Mouse (Mus musculus) testis, adult 2 months (tissue): ENCODE results near the gene Srsf5. TPM values are rescaled to one million over a fixed set of nuclear protein-coding genes. Genes with fewer than 3 reads are reported as not detected.

Experiments used
- H3K27ac ChIP-seq: fragments of 200-500 bp; 2 replicates; pipeline ENCODE4 v1.5.1; 2012; ENCODE audit warnings: low read depth, low read length; ENCODE audit not compliant: control insufficient read depth, insufficient read depth
- H3K27me3 ChIP-seq: fragments of 200-500 bp; 2 replicates; pipeline ENCODE4 v1.6.1; 2012; ENCODE audit warnings: mild to moderate bottlenecking, low read length, moderate library complexity; ENCODE audit not compliant: control insufficient read depth, insufficient read depth
- H3K36me3 ChIP-seq: fragments of 200-500 bp; 2 replicates; pipeline ENCODE4 v1.6.1; 2012; ENCODE audit warnings: mild to moderate bottlenecking, low read length; ENCODE audit not compliant: control insufficient read depth, insufficient read depth
- H3K4me1 ChIP-seq: fragments of 200-500 bp; 2 replicates; pipeline ENCODE4 v1.6.1; 2012; ENCODE audit warnings: low read length; ENCODE audit not compliant: control insufficient read depth, insufficient read depth
- H3K4me3 ChIP-seq: fragments of 200-500 bp; 2 replicates; pipeline ENCODE4 v1.5.1; 2012; ENCODE audit warnings: low read depth, mild to moderate bottlenecking, low read length, moderate library complexity, mixed read lengths; ENCODE audit not compliant: control insufficient read depth
- CTCF ChIP-seq: fragments of 200-500 bp; IDR thresholded peaks from 2 replicates; pipeline ENCODE4 v1.5.1; 2012; ENCODE audit warnings: low read depth, mild to moderate bottlenecking, inconsistent platforms, low read length, moderate library complexity; ENCODE audit not compliant: control insufficient read depth, insufficient read depth, insufficient replicate concordance
- POLR2A ChIP-seq: fragments of 200-500 bp; IDR thresholded peaks from 2 replicates; pipeline ENCODE4 v1.6.1; 2012; ENCODE audit warnings: low read depth, mild to moderate bottlenecking, inconsistent platforms, low read length, moderate library complexity; ENCODE audit not compliant: control insufficient read depth
- polyA plus RNA-seq: library from polyadenylated mRNA; depleted of rRNA; stranded (reverse); fragments of >200 nt; gene quantifications from 2 replicates; pipeline ENCODE4 v1.2.3, GENCODE M21; 2012

Gene Srsf5
- polyA plus RNA-seq, 1 experiment: 264 TPM

- TF ChIP-seq POLR2A (no peak), CTCF (no peak)
- H3K4me3 ChIP-seq: no peak overlapping the region
- H3K27me3 ChIP-seq: peaks cover 4% of the 10 kb centered on the region
- no peaks in the 10 kb centered on the region for H3K36me3 ChIP-seq
- no peak overlapping the region for H3K27ac ChIP-seq
- peaks cover 9% of the 10 kb centered on the region for H3K4me1 ChIP-seq
Measured at GRCm38 (mm10) chr12:80926550-80926949, 18.8 kb upstream of the Srsf5 start.

- Histone ChIP-seq H3K4me3 (no peak overlapping the region), H3K36me3 (no peaks in the 10 kb centered on the region), H3K27ac (no peak overlapping the region), H3K4me1 (peaks cover 7% of the 10 kb centered on the region), H3K27me3 (peaks cover 4% of the 10 kb centered on the region)
- TF ChIP-seq POLR2A: no peak
Measured at GRCm38 (mm10) chr12:80927518-80927917, 17.8 kb upstream of the Srsf5 start.

- TF ChIP-seq POLR2A (no peak), CTCF (no peak)
- peaks cover 2% of the 10 kb centered on the region; the same call in 1 of the 2 replicates for H3K4me1 ChIP-seq
- no peak overlapping the region for H3K27ac ChIP-seq
- no peaks in the 10 kb centered on the region for H3K36me3 ChIP-seq
- H3K4me3 ChIP-seq: no peak overlapping the region
- no peaks in the 10 kb centered on the region for H3K27me3 ChIP-seq
Measured at GRCm38 (mm10) chr12:80928881-80929280, 16.4 kb upstream of the Srsf5 start.

GRCm38 (mm10) chr12:80930141-80930540, 15.2 kb upstream of the Srsf5 start:
- Histone ChIP-seq H3K36me3 (no peaks in the 10 kb centered on the region), H3K4me3 (no peak overlapping the region), H3K4me1 (no peaks in the 10 kb centered on the region), H3K27ac (no peak overlapping the region), H3K27me3 (no peaks in the 10 kb centered on the region)
- no peak for TF ChIP-seq POLR2A

GRCm38 (mm10) chr12:80931402-80932140, 13.7 kb upstream of the Srsf5 start:
- TF ChIP-seq CTCF (no peak), POLR2A (no peak)
- no peaks in the 10 kb centered on the region for H3K4me1 ChIP-seq
- H3K27me3 ChIP-seq: no peaks in the 10 kb centered on the region
- no peak overlapping the region for H3K4me3 ChIP-seq
- H3K36me3 ChIP-seq: no peaks in the 10 kb centered on the region
- H3K27ac ChIP-seq: no peak overlapping the region

- Histone ChIP-seq H3K27ac (no peak overlapping the region), H3K36me3 (no peaks in the 10 kb centered on the region), H3K4me3 (no peak overlapping the region), H3K27me3 (no peaks in the 10 kb centered on the region), H3K4me1 (no peaks in the 10 kb centered on the region)
- TF ChIP-seq CTCF: no peak
- TF ChIP-seq POLR2A: no peak
Measured at GRCm38 (mm10) chr12:80932865-80933264, 12.4 kb upstream of the Srsf5 start.

- Histone ChIP-seq H3K27ac (no peak overlapping the region), H3K4me3 (no peak overlapping the region), H3K27me3 (no peaks in the 10 kb centered on the region), H3K36me3 (no peaks in the 10 kb centered on the region), H3K4me1 (no peaks in the 10 kb centered on the region)
- TF ChIP-seq CTCF (no peak), POLR2A (no peak)
Measured at GRCm38 (mm10) chr12:80936751-80937150, 8.6 kb upstream of the Srsf5 start.

- TF ChIP-seq POLR2A (no peak), CTCF (no peak)
- no peak overlapping the region for H3K4me3 ChIP-seq
- no peaks in the 10 kb centered on the region for H3K27me3 ChIP-seq
- no peak overlapping the region for H3K27ac ChIP-seq
- H3K4me1 ChIP-seq: no peaks in the 10 kb centered on the region
- H3K36me3 ChIP-seq: no peaks in the 10 kb centered on the region
Measured at GRCm38 (mm10) chr12:80937331-80938029, 7.8 kb upstream of the Srsf5 start.
